ENCODE assay signal across 12 mouse cellular contexts in the genomic region with DNA sequence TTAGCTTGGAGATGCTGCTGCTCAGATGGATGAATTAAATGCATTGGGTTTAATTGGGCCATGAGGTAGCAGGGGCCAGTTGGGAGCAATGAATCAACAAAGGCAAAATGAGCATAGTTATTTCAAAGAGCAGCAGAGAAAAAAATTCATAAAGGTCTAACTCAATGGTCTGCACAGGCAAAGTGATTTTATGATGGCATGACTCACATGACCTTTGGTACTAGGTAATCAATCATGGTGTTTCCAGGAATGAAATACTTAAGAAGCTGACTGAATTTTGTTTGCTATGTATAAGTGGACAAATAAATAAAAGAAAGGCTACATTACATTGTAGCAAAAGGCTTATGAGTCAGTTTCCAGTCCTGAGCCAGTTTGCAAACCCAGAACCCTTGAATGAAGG.
"Had no signal": no experiment of that assay in that cellular context is flagged by ENCODE, and none has a peak within 500 bp of the region (broad histone marks: within the 10 kb centered on the region; RNA-seq: fewer than 3 reads in every experiment).

No protein-coding gene starts in this region.

- DNase-seq: gastrocnemius, postnatal 14 days; gastrocnemius, postnatal 36 days; heart, adult 11 months; heart, adult 2 months; heart, postnatal 14 days; heart, postnatal 36 days; kidney, adult 18-20 months; kidney, adult 8-10 months; kidney, postnatal 14 days; kidney, postnatal 36 days; liver; liver, embryonic 13.5 days had no signal
